Mouse (Mus musculus) lung, adult 18-20 months (tissue): ENCODE results near the gene Sbno2.

ENCODE experiments used
- DNase-seq, 2 experiments: peaks; one replicate each; pipeline ENCODE4 v3.0.0; 2022; ENCODE audit warnings: mixed read lengths in 2 of 2

The Sbno2 gene

GRCm38 (mm10) chr10:80087483-80087882, 17.9 kb downstream of the Sbno2 start:
- DNase-seq, result no peak

GRCm38 (mm10) chr10:80086847-80087246, 18.5 kb downstream of the Sbno2 start:
- DNase-seq, result peak; percentile 64 to 69

- DNase-seq, result peak; percentile 64 to 80
Measured at GRCm38 (mm10) chr10:80084817-80085487, 20.4 kb downstream of the Sbno2 start.

GRCm38 (mm10) chr10:80081075-80081474, 24.3 kb downstream of the Sbno2 start:
- no peak for DNase-seq

- DNase-seq, result no peak
Measured at GRCm38 (mm10) chr10:80080396-80081070, 24.8 kb downstream of the Sbno2 start.

- DNase-seq, result no peak
Measured at GRCm38 (mm10) chr10:80078366-80078765, 27.0 kb downstream of the Sbno2 start.

- DNase-seq, result no peak
Measured at GRCm38 (mm10) chr10:80077312-80077711, 28.1 kb downstream of the Sbno2 start.

GRCm38 (mm10) chr10:80076386-80076785, 29.0 kb downstream of the Sbno2 start:
- no peak for DNase-seq

- no peak for DNase-seq
Measured at GRCm38 (mm10) chr10:80075924-80076323, 29.4 kb downstream of the Sbno2 start.

GRCm38 (mm10) chr10:80074813-80075601, 30.4 kb downstream of the Sbno2 start:
- peak; percentile 92 to 95 for DNase-seq

- peak in 1 of 2 experiments; percentile 43 for DNase-seq
Measured at GRCm38 (mm10) chr10:80072623-80073489, 32.5 kb downstream of the Sbno2 start.

GRCm38 (mm10) chr10:80071516-80071900, 33.9 kb downstream of the Sbno2 start:
- no peak for DNase-seq

GRCm38 (mm10) chr10:80070837-80071515, 34.4 kb downstream of the Sbno2 start:
- peak; percentile 91 to 93 for DNase-seq

GRCm38 (mm10) chr10:80069948-80070450, 35.4 kb downstream of the Sbno2 start:
- no peak for DNase-seq

- no peak for DNase-seq
Measured at GRCm38 (mm10) chr10:80069251-80069650, 36.1 kb downstream of the Sbno2 start.

- no peak for DNase-seq
Measured at GRCm38 (mm10) chr10:80063877-80064650, 41.3 kb downstream of the Sbno2 start.

GRCm38 (mm10) chr10:80063104-80063503, 42.3 kb downstream of the Sbno2 start:
- DNase-seq, result no peak

GRCm38 (mm10) chr10:80057683-80058326, 47.6 kb downstream of the Sbno2 start:
- peak in 1 of 2 experiments; percentile 52 for DNase-seq

GRCm38 (mm10) chr10:80056976-80057682, 48.2 kb downstream of the Sbno2 start:
- no peak for DNase-seq

GRCm38 (mm10) chr10:80056506-80056905, 48.9 kb downstream of the Sbno2 start:
- no peak for DNase-seq
